Mouse (Mus musculus): Measurements from ENCODE around the gene Defb46.

Gene Defb46

DNA sequence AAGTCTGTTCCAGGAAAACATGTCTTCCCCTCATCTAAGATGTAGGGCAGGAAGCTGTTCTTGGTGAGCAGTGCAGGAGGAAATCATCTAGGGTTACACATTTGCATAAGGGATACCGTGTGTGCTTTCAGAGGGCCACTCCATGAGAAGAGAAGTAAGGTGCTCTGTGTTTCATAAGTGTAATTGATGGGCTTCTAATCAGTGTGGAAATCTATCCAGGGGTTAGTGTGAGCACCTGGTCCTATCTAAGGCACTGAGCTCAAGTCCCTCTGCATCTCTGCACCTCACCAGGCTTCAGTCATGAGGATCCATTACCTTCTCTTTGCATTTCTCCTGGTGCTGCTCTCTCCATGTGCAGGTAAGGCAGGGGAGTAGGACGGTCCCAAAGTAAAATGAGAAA lies at the start of gene Defb46:
TSS of gene Defb46 (plus strand) at position 301 of the 400 bp plus-strand sequence.
- no peak for DNase-seq (ENCODE audit: low read depth, low spot score)

DNA sequence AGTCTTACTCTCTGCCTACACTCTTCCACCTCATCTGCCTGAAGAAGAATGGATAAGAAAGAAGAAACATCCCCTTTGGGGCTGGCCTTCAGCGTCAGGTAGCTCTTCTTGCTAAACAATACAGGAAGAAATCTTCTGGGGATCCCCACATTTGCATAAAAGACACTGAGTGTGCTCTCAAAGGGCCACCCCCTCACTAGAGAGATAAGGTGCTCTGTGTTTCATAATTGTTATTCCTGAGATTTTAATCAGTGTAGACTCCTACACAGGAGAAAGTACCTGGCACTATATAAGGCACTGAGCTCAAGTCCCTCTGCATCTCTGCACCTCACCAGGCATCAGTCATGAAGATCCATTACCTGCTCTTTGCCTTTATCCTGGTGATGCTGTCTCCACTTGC lies 14.6 kb upstream of the Defb46 start, which contains the start of gene Defb6:
TSS of gene Defb6 (plus strand) at position 318 of the 400 bp plus-strand sequence.
- DNase-seq (ENCODE audit: low read depth, low spot score), result no peak

DNA sequence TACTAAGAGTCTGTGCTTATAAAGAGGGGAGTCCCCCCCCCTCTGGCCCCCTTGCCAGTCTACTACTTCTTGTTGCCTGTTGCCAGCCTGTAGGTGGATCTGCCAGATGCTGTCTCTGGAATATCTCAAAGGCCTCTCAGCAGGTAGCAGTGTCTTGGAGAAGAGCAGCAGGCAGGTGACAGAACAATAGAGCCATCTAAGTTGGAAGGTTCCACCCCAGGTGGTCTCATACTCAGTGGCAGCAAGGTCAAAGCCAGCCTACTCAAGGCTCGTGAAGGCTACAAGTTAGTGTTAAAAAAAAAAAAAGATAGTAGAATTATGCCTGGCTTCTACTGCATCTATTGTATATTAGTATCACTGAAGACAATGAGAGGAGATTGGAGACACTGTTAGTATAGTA lies 1.6 kb upstream of the Defb46 start:
- DNase-seq (ENCODE audit: low read depth, low spot score), result peak; percentile 84

DNA sequence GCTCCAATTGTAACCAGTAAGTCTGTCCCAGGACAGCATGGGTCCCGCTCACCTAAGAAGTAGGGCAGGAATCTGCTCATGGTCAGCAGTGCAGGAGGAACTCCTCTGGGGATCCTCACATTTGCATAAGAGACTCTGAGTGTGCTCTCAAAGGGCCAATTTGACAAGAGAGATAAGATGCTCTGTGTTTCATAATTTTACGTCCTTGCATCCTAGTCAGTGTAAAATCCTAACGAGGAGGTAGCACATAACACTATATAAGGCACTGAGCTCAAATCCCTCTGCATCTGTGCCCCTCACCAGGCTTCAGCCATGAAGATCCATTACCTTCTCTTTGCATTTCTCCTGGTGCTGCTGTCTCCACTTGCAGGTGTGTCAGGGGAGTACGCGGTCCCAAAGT lies 7.6 kb downstream of the Defb46 start, which contains the start of gene Defb5:
TSS of gene Defb5 (plus strand) at position 301 of the 400 bp plus-strand sequence.
- no peak for DNase-seq (ENCODE audit: low read depth, low spot score)

DNA sequence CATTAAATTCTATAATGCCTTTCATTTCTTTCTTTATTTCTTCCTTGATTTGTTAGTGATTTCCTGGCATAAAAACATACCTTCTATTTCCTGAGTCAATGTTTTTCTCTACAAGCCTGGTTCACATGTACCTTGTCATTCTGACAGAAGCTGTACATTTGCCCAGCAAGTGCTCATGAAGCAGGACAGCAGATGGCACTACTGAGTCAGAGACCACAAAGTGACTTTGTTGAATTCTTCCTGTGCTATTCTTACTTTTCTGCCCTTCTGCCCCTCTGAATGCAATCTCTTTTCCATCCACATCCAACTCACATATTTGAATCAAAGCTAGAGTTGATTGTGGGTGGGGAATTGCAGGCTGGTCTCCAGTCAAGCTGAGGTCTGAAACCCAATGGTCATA lies 18.4 kb downstream of the Defb46 start:
- peak; percentile 36 for DNase-seq (ENCODE audit: low read depth, low spot score)

DNA sequence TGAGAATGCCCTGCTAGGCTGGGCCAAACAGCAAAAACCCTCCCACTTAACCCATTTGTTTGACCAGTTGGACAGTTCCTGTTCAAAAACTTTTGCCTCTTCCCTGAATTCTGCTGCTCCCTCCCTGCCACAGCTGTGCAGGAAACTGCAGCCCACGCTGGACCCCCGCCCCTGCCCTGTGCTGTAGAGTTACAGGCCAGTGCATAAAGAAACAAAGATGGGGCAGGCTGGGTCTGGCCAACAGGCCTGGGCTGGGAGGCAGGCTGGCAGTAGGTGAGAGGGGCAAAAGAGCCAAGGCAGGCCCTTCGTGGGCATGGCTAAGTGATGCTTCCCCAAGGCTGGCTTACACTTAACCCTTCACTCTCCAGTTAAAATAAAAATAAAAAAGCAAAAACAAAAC lies 20.0 kb downstream of the Defb46 start:
- no peak for DNase-seq (ENCODE audit: low read depth, low spot score)
